In the genomic region with DNA sequence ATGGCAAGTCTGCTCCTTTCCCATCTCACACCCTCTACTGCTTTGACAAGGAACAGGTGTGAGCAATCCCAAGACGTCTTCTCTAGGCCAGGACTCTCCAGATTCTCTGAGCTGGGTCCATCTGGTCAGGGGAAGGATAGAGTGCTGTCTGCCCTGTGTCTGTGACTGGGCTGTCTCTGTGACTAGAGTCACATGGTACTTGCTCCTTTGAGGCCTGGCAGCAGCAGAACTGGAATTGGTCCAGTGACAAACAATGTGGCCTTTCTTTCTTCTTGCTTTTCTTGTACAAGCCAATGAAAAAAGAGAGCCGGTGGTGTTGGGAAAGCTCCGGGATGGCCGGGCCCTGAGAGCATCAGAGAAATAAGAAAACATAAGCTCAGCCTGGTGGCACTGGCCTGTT, we compare ENCODE assay signal across 8 mouse cellular contexts. TPM values are rescaled to one million over a fixed set of nuclear protein-coding genes. Genes with fewer than 3 reads are reported as not detected.
DNase-seq lines count a peak whose midpoint lies in the region; ATAC-seq lines count a peak whose summit lies in the region.

No protein-coding gene starts in this region.

- intact Hi-C loops in gastrocnemius, postnatal 14 days (cut with DNase I; ENCODE audit: low total_unique reads), result no loop called here
- intact Hi-C loops in gastrocnemius, postnatal 36 days (cut with DNase I), result no loop called here
- intact Hi-C loops in heart, postnatal 25 days (cut with DNase I), result no loop called here
- intact Hi-C loops in left cerebral cortex, postnatal 36 days (cut with DNase I), result no loop called here

- DNase-seq in gastrocnemius, postnatal 14 days, result peak; percentile 11
- DNase-seq in gastrocnemius, postnatal 36 days, result no peak
- DNase-seq in MN1 (ENCODE audit: low spot score), result peak; percentile 72
- peak; percentile 37 to 38 for DNase-seq in cerebellum, postnatal 36 days
- DNase-seq in heart, postnatal 25 days (ENCODE audit: low spot score), result peak; percentile 72
- DNase-seq in left cerebral cortex, postnatal 36 days (ENCODE audit: low spot score in 2 of 2), result peak; percentile 45 to 50
- DNase-seq in spleen, adult 18-20 months, result no peak

- ATAC-seq in inflammation-experienced regulatory T-cells, adult 6 months, result no peak

RNA-seq across cellular contexts. Expression of a gene that starts 47.8 kb away (rescaled TPM):
- total RNA-seq in gastrocnemius, postnatal 14 days (2021), result under 1 TPM; 0.57 to 0.89 TPM
- under 1 TPM; 0.74 to 0.96 TPM for total RNA-seq in gastrocnemius, postnatal 36 days (2021)
- total RNA-seq in heart, postnatal 25 days (2021), result 1 to 10 TPM; 4.5 to 4.8 TPM
- total RNA-seq in left cerebral cortex, postnatal 36 days (2021), result 10 to 100 TPM; 82.1 to 89.5 TPM
- not detected for polyA plus RNA-seq in inflammation-experienced regulatory T-cells, adult 6 months (2017; shearing (Covaris generic))

Comparison
In these comparisons a context has a peak if more than half of its experiments do, and no peak if none do; other contexts are left out.
1. DNase-seq: peak in gastrocnemius, postnatal 14 days (single experiment), MN1 (single experiment), cerebellum, postnatal 36 days (2 of 2), heart, postnatal 25 days (single experiment) and left cerebral cortex, postnatal 36 days (2 of 2); none in gastrocnemius, postnatal 36 days (0 of 2) and spleen, adult 18-20 months (0 of 2).
2. RNA of a gene that starts 47.8 kb away (total RNA-seq): 82.1 to 89.5 TPM in left cerebral cortex, postnatal 36 days; 4.5 to 4.8 TPM in heart, postnatal 25 days, 0.74 to 0.96 TPM in gastrocnemius, postnatal 36 days and 0.57 to 0.89 TPM in gastrocnemius, postnatal 14 days; every median in the first group is over 10 times any median in the second.